Mouse (Mus musculus): ENCODE measurements around the gene Fzd4.

GRCm38 (mm10) chr7:89460911-89461310, 56.8 kb downstream of the Fzd4 start:
- TF ChIP-seq POLR2A (IDR thresholded peaks at IDR 0.05; ENCODE audit: control insufficient read depth, extremely low read depth, insufficient read depth, low read length, poor library complexity) (no peak), CTCF (IDR thresholded peaks at IDR 0.05; ENCODE audit: borderline replicate concordance, control insufficient read depth, extremely low read depth, insufficient read depth, low read length, poor library complexity) (no peak)

Measured in thymus, adult 2 months (tissue).